7 mouse cellular contexts compared by ENCODE assay signal in genomic region chr2:101722370-101723332, GRCm38 (mm10). TPM values are rescaled to one million over a fixed set of nuclear protein-coding genes. Genes with fewer than 3 reads are reported as not detected.
DNase-seq lines count a peak whose midpoint lies in the region; ATAC-seq lines count a peak whose summit lies in the region.

No protein-coding gene starts in this region.

- H3K36me3 ChIP-seq in embryonic facial prominence, embryonic 15.5 days = no peaks in the 10 kb centered on the region
- H3K36me3 ChIP-seq in midbrain, embryonic 13.5 days = 0 out of 2 replicates have a peak, but pooled peaks cover 3% of the 10 kb centered on the region

- no peak overlapping the region for H3K4me3 ChIP-seq in embryonic facial prominence, embryonic 15.5 days (replicated peaks)
- no peak overlapping the region for H3K4me3 ChIP-seq in midbrain, embryonic 13.5 days (replicated peaks)

- no peaks in the 10 kb centered on the region for H3K27me3 ChIP-seq in embryonic facial prominence, embryonic 15.5 days
- no peaks in the 10 kb centered on the region for H3K27me3 ChIP-seq in midbrain, embryonic 13.5 days

- H3K4me2 ChIP-seq in embryonic facial prominence, embryonic 15.5 days (replicated peaks) = no peak overlapping the region
- no peak overlapping the region for H3K4me2 ChIP-seq in midbrain, embryonic 13.5 days (replicated peaks)

- intact Hi-C loops in left cerebral cortex, postnatal 14 days (cut with DNase I) = no loop called here

- no peak for ATAC-seq in embryonic facial prominence, embryonic 15.5 days (ENCODE audit: insufficient number of reproducible peaks, low FRiP score, low TSS enrichment, low read depth)
- peak; percentile 89 for ATAC-seq in midbrain, embryonic 13.5 days

- H3K9me3 ChIP-seq in embryonic facial prominence, embryonic 15.5 days (replicated peaks) = no peaks in the 10 kb centered on the region
- H3K9me3 ChIP-seq in midbrain, embryonic 13.5 days = no peaks in the 10 kb centered on the region

- no peak overlapping the region for H3K9ac ChIP-seq in embryonic facial prominence, embryonic 15.5 days
- no peak overlapping the region for H3K9ac ChIP-seq in midbrain, embryonic 13.5 days (replicated peaks)

- H3K4me1 ChIP-seq in embryonic facial prominence, embryonic 15.5 days = peaks cover 15% of the 10 kb centered on the region
- H3K4me1 ChIP-seq in midbrain, embryonic 13.5 days (replicated peaks) = peaks cover 23% of the 10 kb centered on the region

- peak overlapping the region; percentile 29; the same call in 1 of the 2 replicates for H3K27ac ChIP-seq in embryonic facial prominence, embryonic 15.5 days (replicated peaks)
- H3K27ac ChIP-seq in midbrain, embryonic 13.5 days = peak overlapping the region; percentile 78

- peak; percentile 42 to 44 for DNase-seq in right cerebral cortex, postnatal 10 days (ENCODE audit: low spot score in 2 of 2)
- DNase-seq in right cerebral cortex, postnatal 14 days = no peak
- DNase-seq in heart, postnatal 4 days = peak; percentile 24
- no peak for DNase-seq in MN1 (ENCODE audit: low spot score)
- DNase-seq in left cerebral cortex, postnatal 14 days (ENCODE audit: low spot score in 2 of 2) = no peak

- 31% methylated on average over 8 of the region's 8 CpGs for WGBS in embryonic facial prominence, embryonic 15.5 days
- 9% methylated on average over 8 of the region's 8 CpGs for WGBS in midbrain, embryonic 13.5 days

RNA-seq across cellular contexts. Expression of gene Traf6, which starts 44.4 kb away (rescaled TPM):
- polyA plus RNA-seq in embryonic facial prominence, embryonic 15.5 days (2015; fragmentation: Nextera tagmentation; extraction: Ambion mirVana) = 9.2 and 10.3 TPM in 2 replicates
- total RNA-seq in heart, postnatal 4 days (2021) = 10 to 100 TPM; 14.3 to 15.0 TPM
- polyA plus RNA-seq in midbrain, embryonic 13.5 days (2015; fragmentation: Nextera tagmentation; extraction: Ambion mirVana) = 10.2 and 10.3 TPM in 2 replicates
- total RNA-seq in left cerebral cortex, postnatal 14 days (2021) = 1 to 10 TPM; 9.0 to 9.3 TPM

Comparison
In these comparisons a context has a peak if more than half of its experiments do, and no peak if none do; other contexts are left out.
1. DNase-seq: peak in right cerebral cortex, postnatal 10 days (2 of 2) and heart, postnatal 4 days (single experiment); none in right cerebral cortex, postnatal 14 days (single experiment), MN1 (single experiment) and left cerebral cortex, postnatal 14 days (0 of 2).